In genomic region chr11:52622861-52623260, GRCm38 (mm10) we compare ENCODE assay signal across 10 mouse cellular contexts.
"Had no signal": no experiment of that assay in that cellular context is flagged by ENCODE, and none has a peak within 500 bp of the region (broad histone marks: within the 10 kb centered on the region; RNA-seq: fewer than 3 reads in every experiment).

No protein-coding gene starts in this region.

- H3K9me3 ChIP-seq: limb, embryonic 15.5 days; liver, embryonic 12.5 days; midbrain, embryonic 13.5 days; neural tube, embryonic 12.5 days had no signal

- ATAC-seq: liver, embryonic 12.5 days; midbrain, embryonic 13.5 days had no signal

- H3K27me3 ChIP-seq: liver, embryonic 12.5 days; midbrain, embryonic 13.5 days; neural tube, embryonic 12.5 days had no signal

- H3K4me1 ChIP-seq: limb, embryonic 15.5 days; liver, embryonic 12.5 days; neural tube, embryonic 12.5 days had no signal

- H3K36me3 ChIP-seq: limb, embryonic 15.5 days; liver, embryonic 12.5 days; midbrain, embryonic 13.5 days; neural tube, embryonic 12.5 days had no signal

- H3K9ac ChIP-seq: limb, embryonic 15.5 days; liver, embryonic 12.5 days; midbrain, embryonic 13.5 days; neural tube, embryonic 12.5 days had no signal

- DNase-seq: kidney, adult 11 months; kidney, adult 9 months; kidney, postnatal 10 days; layer of hippocampus, adult 9-11 months; layer of hippocampus, postnatal 36 days had no signal

- H3K4me3 ChIP-seq: limb, embryonic 15.5 days; liver, embryonic 12.5 days; midbrain, embryonic 13.5 days; neural tube, embryonic 12.5 days had no signal

- H3K4me2 ChIP-seq: limb, embryonic 15.5 days; liver, embryonic 12.5 days; midbrain, embryonic 13.5 days; neural tube, embryonic 12.5 days had no signal

- H3K27ac ChIP-seq: limb, embryonic 15.5 days; liver, embryonic 12.5 days; midbrain, embryonic 13.5 days; neural tube, embryonic 12.5 days; stomach, postnatal 0 days had no signal
